Mouse (Mus musculus): ENCODE measurements at regions not wholly inside any gene's neighbourhood (a gene's known extent, or its start where the extent isn't known, plus 50 kb on each side); places are given as distances from the start of the nearest gene placed in this dataset.

- TF ChIP-seq CTCF (IDR thresholded peaks at IDR 0.05; ENCODE audit: low read depth) (no peak), EP300 (IDR thresholded peaks at IDR 0.05; ENCODE audit: low read depth) (no peak)
Observed at GRCm38 (mm10) chr4:87658316-87658715, 374.8 kb downstream of the Mllt3 start.
